Mouse (Mus musculus): ENCODE results near the gene Rhoj. TPM values are rescaled to one million over a fixed set of nuclear protein-coding genes. Genes with fewer than 3 reads are reported as not detected.
"Not testable (repeated sequence)": the region's sequence is repeated elsewhere in the genome, so short reads cannot be mapped to it uniquely, and the experiment has no call there.

Gene Rhoj
- polyA plus RNA-seq, 1 experiment, result not detected

GRCm38 (mm10) chr12:75329188-75329587 lies 21.1 kb downstream of the Rhoj start:
- Histone ChIP-seq H3K27ac (ENCODE audit: insufficient read depth, low read depth, low read length) (no peak overlapping the region), H3K4me3 (ENCODE audit: insufficient read depth, low read depth, low read length) (no peak overlapping the region), H3K4me1 (ENCODE audit: control insufficient read depth, insufficient read depth, low read length) (no peaks in the 10 kb centered on the region)
- TF ChIP-seq CTCF (IDR thresholded peaks at IDR 0.05; ENCODE audit: insufficient read depth, low read depth, low read length) (no peak), POLR2A (IDR thresholded peaks at IDR 0.05; ENCODE audit: insufficient read depth, low read depth, low read length) (no peak)
- 91% methylated on average over 2 of the region's 2 CpGs for WGBS

- Histone ChIP-seq H3K4me3 (ENCODE audit: insufficient read depth, low read depth, low read length) (no peak overlapping the region), H3K27ac (ENCODE audit: insufficient read depth, low read depth, low read length) (no peak overlapping the region), H3K4me1 (ENCODE audit: control insufficient read depth, insufficient read depth, low read length) (no peaks in the 10 kb centered on the region)
- WGBS, result 92% methylated on average over 3 of the region's 3 CpGs
- TF ChIP-seq CTCF (IDR thresholded peaks at IDR 0.05; ENCODE audit: insufficient read depth, low read depth, low read length) (no peak), POLR2A (IDR thresholded peaks at IDR 0.05; ENCODE audit: insufficient read depth, low read depth, low read length) (no peak)
Observed at GRCm38 (mm10) chr12:75339894-75340293, 31.8 kb downstream of the Rhoj start.

- H3K4me1 ChIP-seq (ENCODE audit: control insufficient read depth, insufficient read depth, low read length), result no peaks in the 10 kb centered on the region
- 94% methylated on average over 7 of the region's 7 CpGs for WGBS
- no peak for TF ChIP-seq CTCF (IDR thresholded peaks at IDR 0.05; ENCODE audit: insufficient read depth, low read depth, low read length)
- TF ChIP-seq POLR2A (IDR thresholded peaks at IDR 0.05; ENCODE audit: insufficient read depth, low read depth, low read length), result no peak
- H3K27ac ChIP-seq (ENCODE audit: insufficient read depth, low read depth, low read length), result no peak overlapping the region
- H3K4me3 ChIP-seq (ENCODE audit: insufficient read depth, low read depth, low read length), result no peak overlapping the region
Observed at GRCm38 (mm10) chr12:75340331-75340730, 32.2 kb downstream of the Rhoj start.

- H3K27ac ChIP-seq (ENCODE audit: insufficient read depth, low read depth, low read length), result no peak overlapping the region
- TF ChIP-seq CTCF (IDR thresholded peaks at IDR 0.05; ENCODE audit: insufficient read depth, low read depth, low read length), result no peak
- no peak for TF ChIP-seq POLR2A (IDR thresholded peaks at IDR 0.05; ENCODE audit: insufficient read depth, low read depth, low read length)
- WGBS, result 89% methylated on average over 7 of the region's 7 CpGs
- no peaks in the 10 kb centered on the region for H3K4me1 ChIP-seq (ENCODE audit: control insufficient read depth, insufficient read depth, low read length)
- no peak overlapping the region for H3K4me3 ChIP-seq (ENCODE audit: insufficient read depth, low read depth, low read length)
Observed at GRCm38 (mm10) chr12:75348551-75348950, 40.4 kb downstream of the Rhoj start.

- not testable (repeated sequence) for H3K27ac ChIP-seq (ENCODE audit: insufficient read depth, low read depth, low read length); H3K4me1 ChIP-seq (ENCODE audit: control insufficient read depth, insufficient read depth, low read length); H3K4me3 ChIP-seq (ENCODE audit: insufficient read depth, low read depth, low read length)
- WGBS, result 85% methylated on average over 5 of the region's 5 CpGs
Observed at GRCm38 (mm10) chr12:75349537-75349936, 41.4 kb downstream of the Rhoj start.

- H3K4me3 ChIP-seq (ENCODE audit: insufficient read depth, low read depth, low read length), result no peak overlapping the region
- TF ChIP-seq POLR2A (IDR thresholded peaks at IDR 0.05; ENCODE audit: insufficient read depth, low read depth, low read length), result no peak
- TF ChIP-seq CTCF (IDR thresholded peaks at IDR 0.05; ENCODE audit: insufficient read depth, low read depth, low read length), result no peak
- H3K27ac ChIP-seq (ENCODE audit: insufficient read depth, low read depth, low read length), result no peak overlapping the region
- H3K4me1 ChIP-seq (ENCODE audit: control insufficient read depth, insufficient read depth, low read length), result no peaks in the 10 kb centered on the region
- 90% methylated on average over 5 of the region's 5 CpGs for WGBS
Observed at GRCm38 (mm10) chr12:75350750-75351149, 42.6 kb downstream of the Rhoj start.

GRCm38 (mm10) chr12:75351846-75352245 lies 43.7 kb downstream of the Rhoj start:
- Histone ChIP-seq H3K4me1 (ENCODE audit: control insufficient read depth, insufficient read depth, low read length) (no peaks in the 10 kb centered on the region), H3K27ac (ENCODE audit: insufficient read depth, low read depth, low read length) (no peak overlapping the region), H3K4me3 (ENCODE audit: insufficient read depth, low read depth, low read length) (no peak overlapping the region)
- WGBS, result 78% methylated on average over 7 of the region's 7 CpGs
- no peak for TF ChIP-seq CTCF (IDR thresholded peaks at IDR 0.05; ENCODE audit: insufficient read depth, low read depth, low read length)
- no peak for TF ChIP-seq POLR2A (IDR thresholded peaks at IDR 0.05; ENCODE audit: insufficient read depth, low read depth, low read length)

- no peaks in the 10 kb centered on the region for H3K4me1 ChIP-seq (ENCODE audit: control insufficient read depth, insufficient read depth, low read length)
- no peak for TF ChIP-seq CTCF (IDR thresholded peaks at IDR 0.05; ENCODE audit: insufficient read depth, low read depth, low read length)
- no peak for TF ChIP-seq POLR2A (IDR thresholded peaks at IDR 0.05; ENCODE audit: insufficient read depth, low read depth, low read length)
- H3K27ac ChIP-seq (ENCODE audit: insufficient read depth, low read depth, low read length), result no peak overlapping the region
- H3K4me3 ChIP-seq (ENCODE audit: insufficient read depth, low read depth, low read length), result no peak overlapping the region
- 64% methylated on average over 6 of the region's 6 CpGs for WGBS
Observed at GRCm38 (mm10) chr12:75352410-75352809, 44.3 kb downstream of the Rhoj start.

GRCm38 (mm10) chr12:75354354-75354753 lies 46.2 kb downstream of the Rhoj start:
- H3K4me1 ChIP-seq (ENCODE audit: control insufficient read depth, insufficient read depth, low read length), result no peaks in the 10 kb centered on the region
- 81% methylated on average over 7 of the region's 7 CpGs for WGBS
- TF ChIP-seq CTCF (IDR thresholded peaks at IDR 0.05; ENCODE audit: insufficient read depth, low read depth, low read length), result no peak
- TF ChIP-seq POLR2A (IDR thresholded peaks at IDR 0.05; ENCODE audit: insufficient read depth, low read depth, low read length), result no peak

GRCm38 (mm10) chr12:75357781-75358180 lies 49.7 kb downstream of the Rhoj start:
- WGBS, result 93% methylated on average over 4 of the region's 4 CpGs
- no peak overlapping the region for H3K4me3 ChIP-seq (ENCODE audit: insufficient read depth, low read depth, low read length)
- no peak overlapping the region for H3K27ac ChIP-seq (ENCODE audit: insufficient read depth, low read depth, low read length)
- peaks cover 3% of the 10 kb centered on the region; the same call in 1 of the 2 replicates for H3K4me1 ChIP-seq (ENCODE audit: control insufficient read depth, insufficient read depth, low read length)
- TF ChIP-seq POLR2A (IDR thresholded peaks at IDR 0.05; ENCODE audit: insufficient read depth, low read depth, low read length) (no peak), CTCF (IDR thresholded peaks at IDR 0.05; ENCODE audit: insufficient read depth, low read depth, low read length) (no peak)

More at GRCm38 (mm10) chr12:75354354-75354753, 46.2 kb downstream of the Rhoj start:
- no peak overlapping the region for H3K4me3 ChIP-seq (ENCODE audit: insufficient read depth, low read depth, low read length)
- no peak overlapping the region for H3K27ac ChIP-seq (ENCODE audit: insufficient read depth, low read depth, low read length)
